Mouse (Mus musculus) layer of hippocampus, adult 6 months (tissue): ENCODE data around the gene F9. TPM values are rescaled to one million over a fixed set of nuclear protein-coding genes. Genes with fewer than 3 reads are reported as not detected.

Experiments used
- long read RNA-seq, 2 experiments: library from polyadenylated mRNA; unstranded; transcript quantifications; one replicate each; pipeline ENCODE4 v2.0.0; 2019 to 2020
- polyA plus RNA-seq: library from polyadenylated mRNA; unstranded; fragments of <200 nt; fragmentation: Nextera tagmentation; gene quantifications from 2 replicates; pipeline ENCODE4 v1.2.3, GENCODE M21; 2021

F9 gene
- polyA plus RNA-seq = 0.05 and 0.13 TPM in 2 replicates
- long read RNA-seq, experiment 1 = 0 reads
- long read RNA-seq, experiment 2 = 0 reads

GRCm38 (mm10) chrX:59999221-60000083, at the start of gene F9:
F9 (plus strand) TSS chrX:59999464.

Other genes with a start within 250 kb of the F9 start
- 1.3 and 1.4 TPM in 2 replicates for gene Mcf2, start 179.6 kb downstream of the F9 start, polyA plus RNA-seq